Mouse (Mus musculus) heart, adult 2 months (tissue): ENCODE data around the gene Msi2.

Experiments used
- EP300 ChIP-seq: fragments of 200-500 bp; IDR thresholded peaks from 2 replicates; pipeline ENCODE4 v1.6.1; 2011; ENCODE audit warnings: low read depth, low read length, control low read depth; ENCODE audit not compliant: insufficient read depth
- POLR2A ChIP-seq: fragments of 200-500 bp; IDR thresholded peaks from 2 replicates; pipeline ENCODE4 v1.6.1; 2011; ENCODE audit warnings: mild to moderate bottlenecking, low read depth, low read length, control low read depth; ENCODE audit not compliant: insufficient read depth

DNA sequence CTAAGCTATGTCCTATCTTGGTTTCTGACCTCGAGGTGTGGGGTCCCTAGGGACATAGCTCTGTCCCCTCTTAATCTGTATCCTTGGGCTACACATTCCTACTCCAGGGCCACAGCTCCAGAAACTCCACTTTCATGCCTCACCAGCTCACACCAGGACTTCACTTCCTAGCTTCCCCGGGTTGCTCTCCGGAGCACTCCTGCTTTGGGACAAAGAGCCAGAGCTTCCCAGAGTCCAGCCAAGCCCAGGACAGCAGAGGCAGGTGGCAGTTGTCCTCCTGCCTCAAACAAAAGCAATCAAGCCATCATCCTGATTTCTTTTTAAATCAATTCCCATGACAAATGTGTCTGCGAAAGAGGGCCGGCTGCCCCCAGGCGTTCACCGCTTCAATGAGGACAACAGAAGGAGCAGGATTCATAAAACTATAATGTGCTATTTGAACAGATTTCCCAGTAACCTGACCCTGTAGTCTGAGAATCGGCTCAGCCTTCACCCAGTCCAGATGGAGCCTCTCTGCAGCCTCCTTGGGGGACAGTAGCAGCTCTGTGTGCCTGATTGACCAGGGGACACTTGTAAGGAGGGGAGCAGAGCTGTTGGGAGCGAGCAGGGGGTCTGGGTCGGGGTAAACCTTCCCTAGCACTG lies 409.1 kb downstream of the Msi2 start:
- no peak for TF ChIP-seq EP300
- TF ChIP-seq POLR2A, result no peak
